Mouse (Mus musculus) liver, embryonic 14.5 days (tissue): ENCODE data around the gene Hist1h1d. TPM values are rescaled to one million over a fixed set of nuclear protein-coding genes. Genes with fewer than 3 reads are reported as not detected.
"Not testable (repeated sequence)": the region's sequence is repeated elsewhere in the genome, so short reads cannot be mapped to it uniquely, and the experiment has no call there.

Experiments
- ATAC-seq: fragments of 200-750 bp; cut with Nextera tagmentation; 2 replicates; pipeline ENCODE4 v1.8.0; 2017; ENCODE audit warnings: moderate number of reproducible peaks, mild to moderate bottlenecking, moderate library complexity; ENCODE audit not compliant: insufficient read depth
- DNase-seq, 3 experiments: peaks; one replicate each; pipeline ENCODE4 v3.0.0-alpha.2; 2012 to 2013; ENCODE audit warnings: low read depth in 3 of 3, low spot score in 3 of 3
- H3K27ac ChIP-seq: fragments of 300-500 bp; sonication (generic); 2 replicates; pipeline ENCODE4 v1.5.1; 2014; ENCODE audit warnings: moderate library complexity, mild to moderate bottlenecking, control low read depth, inconsistent platforms
- H3K27me3 ChIP-seq: fragments of 300-500 bp; sonication (generic); 2 replicates; pipeline ENCODE4 v1.6.1; 2014; ENCODE audit warnings: mild to moderate bottlenecking, low read length, moderate library complexity; ENCODE audit not compliant: control insufficient read depth, insufficient read depth
- H3K36me3 ChIP-seq: fragments of 300-500 bp; sonication (generic); replicated peaks from 2 replicates; pipeline ENCODE4 v1.6.1; 2014; ENCODE audit warnings: low read depth; ENCODE audit not compliant: control insufficient read depth, insufficient read depth
- H3K4me1 ChIP-seq, 2 experiments: fragments of 200-500 bp in 1 of 2; fragments of 300-500 bp in 1 of 2; sonication (generic) in 1 of 2; replicated peaks; 2 replicates each; pipeline ENCODE4 v1.6.1; 2012 to 2014; ENCODE audit warnings: antibody characterized with exemption in 1 of 2, inconsistent platforms in 1 of 2, low read length in 1 of 2; ENCODE audit not compliant: control insufficient read depth in 2 of 2, insufficient read depth in 2 of 2
- H3K4me2 ChIP-seq: fragments of 300-500 bp; sonication (generic); 2 replicates; pipeline ENCODE4 v1.6.1; 2014; ENCODE audit warnings: low read depth, mild to moderate bottlenecking, control low read depth, moderate library complexity
- H3K4me3 ChIP-seq, 2 experiments: fragments of 200-500 bp in 1 of 2; fragments of 300-500 bp in 1 of 2; sonication (generic) in 1 of 2; 2 replicates each; pipeline ENCODE4 v1.5.1; 2012 to 2014; ENCODE audit warnings: low read depth in 2 of 2, low read length in 2 of 2, mild to moderate bottlenecking in 2 of 2, control low read depth in 1 of 2, inconsistent platforms in 1 of 2, moderate library complexity in 1 of 2; ENCODE audit not compliant: insufficient read depth in 1 of 2
- H3K9ac ChIP-seq: fragments of 300-500 bp; sonication (generic); replicated peaks from 2 replicates; pipeline ENCODE4 v1.6.1; 2014; ENCODE audit warnings: mild to moderate bottlenecking, control low read depth, moderate library complexity
- H3K9me3 ChIP-seq: fragments of 300-500 bp; sonication (generic); 2 replicates; pipeline ENCODE4 v1.6.1; 2016; ENCODE audit warnings: low read length, mixed read lengths; ENCODE audit not compliant: control insufficient read depth
- CTCF ChIP-seq: IDR thresholded peaks from 2 replicates; pipeline ENCODE4 v1.5.1; 2016; ENCODE audit warnings: antibody characterized with exemption, low read depth, control low read depth
- EP300 ChIP-seq: IDR thresholded peaks from 2 replicates; pipeline ENCODE4 v1.6.1; 2016; ENCODE audit warnings: antibody characterized with exemption, low read depth
- WGBS: fragments of 180-500 bp; shearing (Covaris S2); extraction: QIAGEN DNeasy Blood & Tissue Kit; methylation state at CpG from one replicate; pipeline ENCODE4 v1.1.7; 2014; ENCODE audit not compliant: insufficient replicate concordance; 5-methylcytosine and 5-hydroxymethylcytosine counted together
- polyA plus RNA-seq, 2 experiments: library from polyadenylated mRNA; depleted of rRNA in 1 of 2; stranded (reverse) in 1 of 2; unstranded in 1 of 2; fragments of >200 nt; fragmentation: Nextera tagmentation in 1 of 2; extraction: Ambion mirVana in 1 of 2; gene quantifications; 2 replicates each; pipeline versions ENCODE4 v1.2.1 to v1.2.3; 2012 to 2014

Hist1h1d gene
- polyA plus RNA-seq, 2 experiments: 0.70 to 1.2 TPM

GRCm38 (mm10) chr13:23537006-23537710 is 15.9 kb upstream of the Hist1h1d start:
- TF ChIP-seq EP300 (no peak), CTCF (no peak)
- peak overlapping the region; percentile 94 for H3K9ac ChIP-seq
- H3K27ac ChIP-seq: peak overlapping the region; percentile 100
- H3K4me2 ChIP-seq: peak overlapping the region; percentile 95
- H3K4me3 ChIP-seq: peak overlapping the region in 1 of 2 experiments; percentile 74; a peak in 2 of 4 replicates
- ATAC-seq: no peak
- WGBS: 64% methylated on average over 3 of the region's 3 CpGs
- no peaks in the 10 kb centered on the region for H3K36me3 ChIP-seq
- peaks cover 28 to 29% of the 10 kb centered on the region in 2 experiments for H3K4me1 ChIP-seq
- H3K9me3 ChIP-seq: no peaks in the 10 kb centered on the region
- no peak for DNase-seq
- H3K27me3 ChIP-seq: no peaks in the 10 kb centered on the region

- H3K4me3 ChIP-seq: no peak overlapping the region
- 72% methylated on average over 5 of the region's 5 CpGs for WGBS
- H3K9me3 ChIP-seq: no peaks in the 10 kb centered on the region
- DNase-seq: no peak
- TF ChIP-seq CTCF: no peak
- TF ChIP-seq EP300: no peak
- H3K27me3 ChIP-seq: no peaks in the 10 kb centered on the region
- H3K4me2 ChIP-seq: peak overlapping the region; percentile 95
- peak overlapping the region; percentile 55 for H3K9ac ChIP-seq
- no peaks in the 10 kb centered on the region for H3K36me3 ChIP-seq
- peaks cover 17 to 23% of the 10 kb centered on the region in 2 experiments for H3K4me1 ChIP-seq
- peak overlapping the region; percentile 100 for H3K27ac ChIP-seq
- no peak for ATAC-seq
These were observed 14.8 kb upstream of the Hist1h1d start for GRCm38 (mm10) chr13:23538249-23538648.

GRCm38 (mm10) chr13:23539821-23540220 is 13.2 kb upstream of the Hist1h1d start:
- Histone ChIP-seq H3K27ac (peak overlapping the region; percentile 100), H3K4me1 (peaks cover 17 to 21% of the 10 kb centered on the region in 2 experiments), H3K9ac (peak overlapping the region; percentile 53)
- not testable (repeated sequence) for H3K27me3 ChIP-seq, H3K36me3 ChIP-seq, H3K9me3 ChIP-seq, ATAC-seq, H3K4me2 ChIP-seq, H3K4me3 ChIP-seq, DNase-seq
- 79% methylated on average over 1 of the region's 1 CpGs for WGBS

- H3K9me3 ChIP-seq: no peaks in the 10 kb centered on the region
- no peak for TF ChIP-seq CTCF
- TF ChIP-seq EP300: no peak
- H3K4me2 ChIP-seq: peak overlapping the region; percentile 90
- H3K9ac ChIP-seq: peak overlapping the region; percentile 65
- no peaks in the 10 kb centered on the region for H3K27me3 ChIP-seq
- peak overlapping the region; percentile 76 for H3K27ac ChIP-seq
- H3K4me1 ChIP-seq: peaks cover 17 to 24% of the 10 kb centered on the region in 2 experiments
- ATAC-seq: no peak
- H3K4me3 ChIP-seq: peak overlapping the region in 1 of 2 experiments; percentile 66; a peak in 3 of 4 replicates
- whole genome bisulfite sequencing: 61% methylated on average over 3 of the region's 3 CpGs
- no peak for DNase-seq
- H3K36me3 ChIP-seq: no peaks in the 10 kb centered on the region
These were observed 11.6 kb upstream of the Hist1h1d start for GRCm38 (mm10) chr13:23541497-23541896.

GRCm38 (mm10) chr13:23542225-23542980 is 10.7 kb upstream of the Hist1h1d start:
- peaks cover 9 to 18% of the 10 kb centered on the region in 2 experiments for H3K4me1 ChIP-seq
- ATAC-seq: 0 out of 2 replicates have a peak, but pooled peaks have one; percentile 1
- WGBS: 4% methylated on average over 3 of the region's 3 CpGs
- H3K4me2 ChIP-seq: peak overlapping the region; percentile 90
- peak overlapping the region; percentile 96 for H3K9ac ChIP-seq
- H3K36me3 ChIP-seq, H3K9me3 ChIP-seq, DNase-seq, H3K27me3 ChIP-seq: not testable (repeated sequence)
- peak overlapping the region; percentile 99 for H3K27ac ChIP-seq
- H3K4me3 ChIP-seq: peak overlapping the region; percentile 66 to 75
- TF ChIP-seq EP300: peak; percentile 4; the same call in 1 of the 2 replicates
